Mouse (Mus musculus) left cerebral cortex, adult 18-20 months (tissue): ENCODE results near the gene Dock9. TPM values are rescaled to one million over a fixed set of nuclear protein-coding genes. Genes with fewer than 3 reads are reported as not detected.

ENCODE experiments used
- total RNA-seq, 2 experiments: library from RNA; stranded (reverse); gene quantifications; 2 replicates each; pipeline ENCODE4 v1.2.3; 2021

Gene Dock9
- total RNA-seq, 2 experiments from 2014 or later = 72.2 to 76.3 TPM

Other genes with a start within 250 kb of the Dock9 start
- 10 to 100 TPM; 34.2 to 36.0 TPM for gene Ubac2, start 80.8 kb upstream of the Dock9 start, total RNA-seq
- not detected for gene Gpr18, start 117.9 kb upstream of the Dock9 start, total RNA-seq
- 1 to 10 TPM in 1 of 2 experiments, under 1 TPM in 1; 0.68 to 1.0 TPM for gene Gpr183, start 167.4 kb upstream of the Dock9 start, total RNA-seq
- not detected for gene Timm8a2, start 236.8 kb upstream of the Dock9 start, total RNA-seq